Mouse (Mus musculus) small intestine, adult 2 months (tissue): ENCODE results near the gene Atp2c1. TPM values are rescaled to one million over a fixed set of nuclear protein-coding genes. Genes with fewer than 3 reads are reported as not detected.

Source experiments
- H3K27ac ChIP-seq: fragments of 200-500 bp; 2 replicates; pipeline ENCODE4 v1.5.1; 2012; ENCODE audit warnings: low read depth, low read length, control low read depth, inconsistent platforms; ENCODE audit not compliant: insufficient read depth
- H3K27me3 ChIP-seq: fragments of 200-500 bp; 2 replicates; pipeline ENCODE4 v1.6.1; 2012; ENCODE audit warnings: mild to moderate bottlenecking, moderate library complexity, low read length, inconsistent platforms; ENCODE audit not compliant: control insufficient read depth, insufficient read depth
- H3K36me3 ChIP-seq: fragments of 200-500 bp; 2 replicates; pipeline ENCODE4 v1.6.1; 2012; ENCODE audit warnings: mild to moderate bottlenecking, low read length, control low read depth, inconsistent platforms; ENCODE audit not compliant: control insufficient read depth, insufficient read depth
- H3K4me1 ChIP-seq: fragments of 200-500 bp; 2 replicates; pipeline ENCODE4 v1.6.1; 2012; ENCODE audit warnings: low read length, inconsistent platforms, mixed read lengths; ENCODE audit not compliant: control insufficient read depth, insufficient read depth, insufficient read length
- H3K4me3 ChIP-seq: fragments of 200-500 bp; 2 replicates; pipeline ENCODE4 v1.5.1; 2012; ENCODE audit warnings: low read depth, mild to moderate bottlenecking, control low read depth, inconsistent platforms, low read length, moderate library complexity
- CTCF ChIP-seq: fragments of 200-500 bp; IDR thresholded peaks from 2 replicates; pipeline ENCODE4 v1.5.1; 2012; ENCODE audit warnings: low read depth, mild to moderate bottlenecking, control low read depth, inconsistent platforms, low read length, moderate library complexity, mixed read lengths; ENCODE audit not compliant: insufficient replicate concordance, insufficient read length; ENCODE audit errors: extremely low read depth
- POLR2A ChIP-seq: fragments of 200-500 bp; IDR thresholded peaks from 2 replicates; pipeline ENCODE4 v1.6.1; 2012; ENCODE audit warnings: low read depth, mild to moderate bottlenecking, control low read depth, inconsistent platforms, low read length, moderate library complexity
- WGBS: fragments of 180-500 bp; shearing (Covaris S2); methylation state at CpG from one replicate; pipeline ENCODE4 v1.1.7; 2018; 5-methylcytosine and 5-hydroxymethylcytosine counted together
- polyA plus RNA-seq: library from polyadenylated mRNA; depleted of rRNA; stranded (reverse); fragments of >200 nt; gene quantifications from 2 replicates; pipeline ENCODE4 v1.2.3, GENCODE M21; 2012

The Atp2c1 gene
- polyA plus RNA-seq, 1 experiment = 34.1 TPM

DNA sequence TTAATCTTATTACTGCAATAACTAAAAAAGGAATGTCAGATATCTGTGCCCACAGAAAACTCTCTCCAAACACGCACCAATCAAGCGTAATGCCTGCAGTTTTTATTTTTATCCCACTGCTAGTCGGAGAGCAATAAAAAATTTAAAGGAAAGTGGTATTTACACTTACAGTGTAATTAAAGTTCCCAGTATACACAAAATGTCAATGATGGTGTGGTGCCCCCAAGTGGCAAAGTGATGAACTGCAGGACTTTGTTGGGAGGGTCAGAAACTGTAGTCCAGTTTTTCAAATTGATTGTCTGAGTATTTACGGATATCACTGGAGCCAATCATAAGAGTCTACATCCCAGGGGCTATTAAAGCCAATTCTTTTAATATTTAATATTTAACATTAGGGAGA lies 137.8 kb downstream of the Atp2c1 start:
- WGBS = 7% methylated on average over 4 of the region's 4 CpGs

GRCm38 (mm10) chr9:105387403-105387802 lies 139.7 kb downstream of the Atp2c1 start:
- Histone ChIP-seq H3K36me3 (no peaks in the 10 kb centered on the region), H3K4me1 (no peaks in the 10 kb centered on the region), H3K4me3 (no peak overlapping the region), H3K27me3 (no peaks in the 10 kb centered on the region), H3K27ac (no peak overlapping the region)
- WGBS = 72% methylated on average over 5 of the region's 5 CpGs
- TF ChIP-seq CTCF = no peak
- no peak for TF ChIP-seq POLR2A

More for the DNA sequence above, 137.8 kb downstream of the Atp2c1 start:
- no peaks in the 10 kb centered on the region for H3K36me3 ChIP-seq
- H3K4me1 ChIP-seq = no peaks in the 10 kb centered on the region
- no peaks in the 10 kb centered on the region for H3K27me3 ChIP-seq
- H3K4me3 ChIP-seq = no peak overlapping the region
- no peak for TF ChIP-seq POLR2A
- H3K27ac ChIP-seq = no peak overlapping the region

- Histone ChIP-seq H3K36me3 (no peaks in the 10 kb centered on the region), H3K4me3 (no peak overlapping the region), H3K27me3 (no peaks in the 10 kb centered on the region), H3K27ac (no peak overlapping the region), H3K4me1 (no peaks in the 10 kb centered on the region)
- WGBS = 82% methylated on average over 8 of the region's 8 CpGs
- TF ChIP-seq POLR2A (no peak), CTCF (no peak)
Measured at GRCm38 (mm10) chr9:105379533-105380145, 147.5 kb downstream of the Atp2c1 start.

- no peaks in the 10 kb centered on the region for H3K4me1 ChIP-seq
- no peak overlapping the region for H3K4me3 ChIP-seq
- no peaks in the 10 kb centered on the region for H3K27me3 ChIP-seq
- WGBS = 75% methylated on average over 3 of the region's 3 CpGs
- TF ChIP-seq CTCF (no peak), POLR2A (no peak)
- no peak overlapping the region for H3K27ac ChIP-seq
- H3K36me3 ChIP-seq = no peaks in the 10 kb centered on the region
Measured at GRCm38 (mm10) chr9:105377622-105378021, 149.5 kb downstream of the Atp2c1 start.

DNA sequence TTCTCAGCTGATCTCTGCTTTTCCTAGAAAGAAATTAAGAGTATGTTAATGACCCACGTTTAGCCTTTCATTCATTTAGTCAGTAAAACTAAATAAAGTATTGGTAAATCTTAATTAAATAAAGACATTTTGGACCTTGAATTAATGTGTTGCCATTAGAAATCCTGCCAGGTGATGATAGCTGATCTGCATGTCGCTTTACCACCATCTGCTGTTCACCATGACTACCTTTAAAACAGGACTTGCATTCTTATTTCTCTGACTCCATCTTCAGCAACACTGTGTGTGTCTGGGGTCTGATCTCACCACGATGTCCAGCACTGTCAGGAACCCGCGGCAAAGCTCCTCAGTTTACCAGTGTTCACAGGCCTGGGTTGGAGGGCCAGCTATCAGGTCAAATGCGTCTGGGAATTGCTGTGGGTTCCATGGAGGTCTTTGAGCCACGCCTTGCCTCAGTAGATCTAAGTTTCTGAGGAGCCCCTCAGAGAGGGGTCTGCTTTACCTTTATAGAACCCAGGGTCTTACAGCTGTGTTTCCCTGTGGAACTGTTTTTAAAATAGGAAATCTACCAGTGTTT lies 150.1 kb downstream of the Atp2c1 start:
- H3K4me1 ChIP-seq = no peaks in the 10 kb centered on the region

GRCm38 (mm10) chr9:105376411-105376810 lies 150.7 kb downstream of the Atp2c1 start:
- Histone ChIP-seq H3K36me3 (no peaks in the 10 kb centered on the region), H3K4me3 (no peak overlapping the region), H3K27me3 (no peaks in the 10 kb centered on the region), H3K4me1 (no peaks in the 10 kb centered on the region), H3K27ac (no peak overlapping the region)
- 70% methylated on average over 7 of the region's 7 CpGs for WGBS
- TF ChIP-seq POLR2A (no peak), CTCF (no peak)

More for the DNA sequence above, 150.1 kb downstream of the Atp2c1 start:
- 70% methylated on average over 7 of the region's 7 CpGs for WGBS
- H3K36me3 ChIP-seq = no peaks in the 10 kb centered on the region
- H3K27me3 ChIP-seq = no peaks in the 10 kb centered on the region
- no peak overlapping the region for H3K4me3 ChIP-seq
- no peak overlapping the region for H3K27ac ChIP-seq
- TF ChIP-seq POLR2A (no peak), CTCF (no peak)

- 51% methylated on average over 5 of the region's 5 CpGs for WGBS
Measured at GRCm38 (mm10) chr9:105374361-105374760, 152.8 kb downstream of the Atp2c1 start.

GRCm38 (mm10) chr9:105368605-105369004 lies 158.5 kb downstream of the Atp2c1 start:
- Histone ChIP-seq H3K4me3 (no peak overlapping the region), H3K27me3 (no peaks in the 10 kb centered on the region), H3K4me1 (no peaks in the 10 kb centered on the region), H3K27ac (no peak overlapping the region), H3K36me3 (no peaks in the 10 kb centered on the region)
- 76% methylated on average over 3 of the region's 3 CpGs for WGBS
- no peak for TF ChIP-seq POLR2A
- no peak for TF ChIP-seq CTCF

More at GRCm38 (mm10) chr9:105374361-105374760, 152.8 kb downstream of the Atp2c1 start:
- H3K27me3 ChIP-seq = no peaks in the 10 kb centered on the region
- no peaks in the 10 kb centered on the region for H3K4me1 ChIP-seq
- TF ChIP-seq POLR2A = no peak
- no peak for TF ChIP-seq CTCF
- H3K4me3 ChIP-seq = no peak overlapping the region
- no peak overlapping the region for H3K27ac ChIP-seq
- no peaks in the 10 kb centered on the region for H3K36me3 ChIP-seq
